Mouse (Mus musculus) embryo, embryonic 9.5 days (tissue): ENCODE measurements around the gene Snapin.
A peak's percentile ranks its signal among the peaks of the same experiment; 100 is the strongest.

Source experiments
- DNase-seq: peaks from one replicate; pipeline ENCODE4 v3.0.0-alpha.2; 2017; ENCODE audit errors: extremely low spot score

Gene Snapin

DNA sequence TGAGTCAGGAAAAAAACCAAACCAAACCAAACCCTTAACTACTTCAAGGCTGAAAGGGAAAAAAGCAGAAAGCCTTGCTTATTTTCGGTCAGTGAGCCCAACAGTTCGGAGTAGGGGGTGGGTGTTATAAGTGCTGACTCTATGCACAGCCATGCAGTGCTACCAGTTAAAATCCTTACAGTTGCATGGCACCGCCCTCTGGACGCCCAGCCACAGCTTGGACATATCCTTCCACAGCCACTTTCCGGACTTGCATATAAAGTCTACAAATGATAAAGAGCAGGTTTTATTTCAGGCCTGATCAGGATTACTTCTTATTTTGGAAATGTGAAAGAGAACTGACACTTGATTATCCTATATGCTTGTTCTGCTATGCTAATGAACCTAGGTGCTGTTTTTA, 14.4 kb upstream of the Snapin start:
- DNase-seq = no peak

DNA sequence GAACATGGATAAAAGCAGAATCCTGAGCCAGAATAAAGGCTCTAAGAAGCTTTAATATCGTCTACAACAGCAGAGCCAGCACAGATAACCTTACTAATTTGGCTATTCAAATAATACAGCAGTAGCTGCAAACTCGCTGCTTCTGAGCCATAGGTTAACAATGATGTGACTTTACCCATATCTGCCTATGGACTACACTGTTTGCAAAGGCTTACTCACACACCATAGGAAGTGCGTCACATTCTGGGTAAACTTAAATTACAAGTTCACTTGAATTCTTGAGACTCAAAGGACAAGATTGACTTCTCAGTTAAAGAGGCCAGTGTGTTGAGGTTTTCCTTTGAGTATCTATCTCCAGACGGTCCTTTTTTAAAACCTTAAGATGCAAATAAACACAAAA, 12.6 kb upstream of the Snapin start:
- no peak for DNase-seq

DNA sequence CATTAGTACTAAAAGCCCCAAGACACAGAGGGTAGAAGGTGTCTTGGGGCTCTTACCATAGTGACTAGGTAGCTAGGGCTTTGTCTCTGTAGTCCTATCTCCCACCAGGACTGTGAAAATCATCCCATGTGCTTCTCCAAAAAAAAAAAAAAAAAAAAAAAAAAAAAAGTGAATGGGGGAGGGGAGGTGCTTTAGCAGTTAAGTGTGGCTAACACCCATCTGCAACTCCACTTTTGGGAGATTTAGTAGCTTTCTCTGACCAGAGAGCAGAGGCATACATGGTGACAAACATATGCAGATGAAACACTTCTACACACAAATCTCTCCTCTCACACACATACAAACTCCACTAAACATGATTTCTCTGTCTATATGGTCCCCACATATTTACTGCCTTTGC, 6.8 kb upstream of the Snapin start:
- no peak for DNase-seq

DNA sequence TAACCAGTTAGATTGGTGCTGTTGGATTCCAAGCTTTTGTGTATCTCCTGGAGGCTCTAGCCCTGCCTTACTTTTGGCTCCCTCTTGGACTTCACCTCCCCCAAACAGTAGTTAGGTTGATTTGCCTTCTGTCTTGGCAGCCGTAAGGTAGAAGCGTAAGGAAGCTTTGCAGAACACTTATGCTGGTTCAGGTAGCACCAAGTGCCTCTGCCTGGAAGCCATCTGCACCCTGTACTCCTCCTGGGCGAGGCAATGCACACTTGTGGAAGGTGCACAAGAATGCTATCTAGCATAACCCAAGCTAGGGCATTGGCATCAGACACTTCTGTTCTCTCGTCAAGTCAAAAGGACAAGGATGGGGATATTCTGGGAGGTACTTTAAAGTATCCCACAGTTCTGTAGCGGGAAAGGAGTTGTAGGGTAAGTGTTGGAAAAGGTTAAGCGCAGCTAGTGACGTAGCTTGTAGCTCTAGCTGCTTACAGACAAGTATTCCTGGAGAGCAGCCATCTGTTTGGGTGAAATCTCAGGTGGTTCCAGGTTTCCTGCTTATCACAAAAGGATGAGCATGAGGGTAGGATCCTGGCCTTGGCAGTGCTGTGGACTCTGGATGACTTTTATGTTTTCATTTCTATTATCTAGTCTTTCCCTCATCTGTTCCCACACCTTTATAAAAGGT, 5.2 kb upstream of the Snapin start:
- DNase-seq = no peak

DNA sequence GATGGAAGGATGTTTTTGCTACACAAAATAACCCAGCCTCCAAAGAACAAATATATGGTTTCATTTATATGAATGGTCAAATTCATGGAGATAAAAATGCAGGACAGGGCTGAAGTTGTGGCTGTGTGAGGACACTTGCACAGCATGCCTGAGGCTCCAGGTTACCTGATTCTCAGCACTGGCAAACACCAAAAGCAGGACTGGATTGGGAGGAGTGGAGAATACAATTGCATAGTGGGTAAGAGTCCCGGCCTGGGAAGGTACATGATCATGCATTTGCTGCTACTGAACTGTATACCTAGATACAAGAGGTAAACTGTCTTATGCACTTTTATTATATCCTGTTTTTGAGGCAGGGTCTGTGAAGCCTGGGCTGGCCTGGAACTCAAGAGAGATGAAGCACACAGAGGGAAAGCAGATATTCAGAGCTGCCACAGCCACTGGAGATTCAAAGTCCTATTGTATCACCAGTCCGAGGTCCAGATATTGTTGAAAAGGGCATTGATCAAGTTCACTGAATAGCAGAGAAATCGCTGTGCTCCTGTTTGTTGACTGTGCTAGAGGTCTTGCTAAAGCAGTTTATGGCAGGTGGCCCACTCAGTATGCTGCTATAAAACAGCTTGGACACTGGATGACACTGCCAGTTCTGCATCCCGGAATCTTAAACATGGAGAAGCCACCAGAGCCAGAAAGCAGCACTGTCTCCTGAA, 3.2 kb upstream of the Snapin start:
- DNase-seq = no peak

DNA sequence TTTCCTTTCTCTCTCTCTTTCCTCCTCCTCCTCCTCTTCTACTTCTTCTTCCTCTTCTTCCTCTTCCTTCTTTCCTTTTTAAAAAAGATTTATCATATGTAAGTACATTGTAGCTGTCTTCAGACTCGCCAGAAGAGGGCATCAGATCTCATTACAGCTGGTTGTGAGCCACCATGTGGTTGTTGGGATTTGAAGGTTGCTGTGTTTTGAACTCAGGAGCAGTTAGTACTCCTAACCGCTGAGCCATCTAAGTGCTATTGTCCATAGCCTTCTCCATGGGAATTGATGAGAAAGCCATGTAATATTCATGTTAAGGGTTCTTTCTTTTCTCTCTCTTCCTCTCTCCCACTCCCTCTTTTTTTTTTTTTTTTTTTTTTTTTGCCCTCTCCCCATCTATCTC, 517 bp upstream of the Snapin start:
- DNase-seq = no peak

DNA sequence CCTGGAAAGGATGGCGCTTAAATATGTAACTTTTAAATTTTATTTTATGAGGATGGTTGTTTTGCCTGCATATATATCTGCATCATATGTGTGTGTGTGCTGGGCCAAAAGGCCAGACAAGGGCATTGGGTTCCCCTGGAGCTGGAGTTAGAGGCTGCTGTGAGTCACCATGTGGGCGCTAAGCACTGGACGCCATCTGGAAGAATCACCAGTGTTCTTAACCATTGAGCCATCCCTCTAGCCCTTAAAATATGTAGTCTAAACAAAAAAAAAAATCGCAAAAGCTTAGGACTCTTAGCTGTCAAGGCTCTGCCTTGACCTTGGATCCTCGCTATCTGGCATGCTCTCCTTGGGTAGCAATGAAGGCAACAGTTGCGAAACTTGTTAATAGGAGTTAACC, 2.3 kb downstream of the Snapin start:
- no peak for DNase-seq

DNA sequence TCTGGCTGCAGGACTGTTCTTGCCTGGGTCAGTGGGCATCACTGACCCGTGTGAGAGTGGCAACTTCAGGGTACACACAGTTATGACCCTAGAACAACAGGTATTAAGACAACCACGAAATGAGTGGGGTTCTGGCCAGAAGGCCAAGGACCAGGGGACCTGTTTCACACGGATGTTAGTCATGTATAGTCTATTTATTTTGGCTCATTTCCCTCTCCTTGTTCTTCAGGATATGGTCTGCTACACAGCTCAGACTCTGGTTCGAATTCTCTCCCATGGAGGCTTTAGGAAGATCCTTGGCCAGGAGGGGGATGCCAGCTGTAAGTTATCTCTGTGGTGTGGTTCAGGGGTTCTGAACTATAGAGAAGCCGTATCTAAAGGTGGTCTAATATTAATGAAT, 3.8 kb downstream of the Snapin start:
- DNase-seq = no peak

DNA sequence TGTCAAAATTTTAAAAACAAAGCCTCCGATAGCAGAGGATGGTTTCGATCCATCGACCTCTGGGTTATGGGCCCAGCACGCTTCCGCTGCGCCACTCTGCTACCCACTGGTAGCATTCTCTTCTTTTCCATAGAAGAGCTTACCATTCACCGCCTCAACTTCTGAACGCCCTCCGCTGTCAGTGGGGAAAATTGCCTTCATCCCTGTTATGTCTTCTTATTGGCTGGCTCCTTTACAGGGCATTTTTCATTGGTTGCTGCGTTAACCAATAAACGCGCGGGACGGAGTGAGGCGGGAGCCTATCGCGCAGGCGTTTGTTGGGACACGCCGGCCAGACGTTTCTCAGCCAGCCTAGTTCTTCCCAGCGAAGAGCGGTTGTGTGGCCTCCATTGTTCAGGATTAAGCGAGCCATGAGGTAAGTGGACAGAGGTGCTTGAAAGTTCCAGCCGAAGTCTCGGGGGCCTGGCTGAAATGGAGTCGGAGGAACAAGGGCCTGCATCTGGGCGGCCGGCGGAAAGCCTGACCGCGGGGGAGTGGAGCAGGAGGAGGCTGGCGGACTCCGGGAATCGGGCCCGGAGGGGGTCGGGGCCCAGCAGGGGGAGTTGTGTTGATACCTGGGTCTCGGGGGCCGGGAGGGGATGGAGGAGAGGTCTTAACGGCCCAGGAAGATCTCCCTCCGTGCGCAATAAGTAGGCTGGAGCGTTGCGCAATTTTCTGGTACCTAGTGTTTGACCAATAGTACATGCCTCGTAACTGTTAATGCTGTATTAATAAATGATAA, 14.8 kb downstream of the Snapin start, which contains the start of gene Ilf2:
Gene Ilf2, plus strand, starts transcription at position 296 of the 781 bp plus-strand sequence.
- peak; percentile 99 for DNase-seq

DNA sequence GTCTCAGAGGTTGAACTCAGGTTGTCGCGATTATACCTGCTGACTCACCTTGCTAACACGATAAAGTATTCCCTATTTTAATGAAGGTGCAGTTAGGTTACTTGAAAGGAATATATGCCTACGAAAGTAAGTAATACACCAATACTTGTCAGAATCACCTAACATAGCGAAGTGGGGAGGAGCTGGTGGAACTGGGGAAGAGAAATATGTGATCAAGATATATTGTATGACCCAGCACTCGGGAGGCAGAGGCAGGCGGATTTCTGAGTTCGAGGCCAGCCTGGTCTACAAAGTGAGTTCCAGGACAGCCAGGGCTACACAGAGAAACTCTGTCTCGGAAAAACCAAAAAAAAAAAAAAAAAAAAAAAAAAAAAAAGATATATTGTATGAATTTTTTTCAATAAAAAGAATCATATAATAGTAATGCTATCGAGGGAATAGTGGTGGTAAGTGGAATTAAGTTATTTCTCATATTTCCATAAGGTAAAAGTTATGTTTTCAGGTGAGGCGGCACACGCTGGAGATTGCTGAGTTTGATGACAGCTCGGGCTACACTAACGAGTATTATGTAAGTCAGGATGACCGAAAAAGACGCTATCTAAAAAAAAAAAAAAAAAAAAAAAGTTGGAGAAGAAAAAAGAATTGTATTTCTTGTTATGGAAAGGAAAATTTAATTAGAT, 15.5 kb downstream of the Snapin start:
- DNase-seq = no peak

DNA sequence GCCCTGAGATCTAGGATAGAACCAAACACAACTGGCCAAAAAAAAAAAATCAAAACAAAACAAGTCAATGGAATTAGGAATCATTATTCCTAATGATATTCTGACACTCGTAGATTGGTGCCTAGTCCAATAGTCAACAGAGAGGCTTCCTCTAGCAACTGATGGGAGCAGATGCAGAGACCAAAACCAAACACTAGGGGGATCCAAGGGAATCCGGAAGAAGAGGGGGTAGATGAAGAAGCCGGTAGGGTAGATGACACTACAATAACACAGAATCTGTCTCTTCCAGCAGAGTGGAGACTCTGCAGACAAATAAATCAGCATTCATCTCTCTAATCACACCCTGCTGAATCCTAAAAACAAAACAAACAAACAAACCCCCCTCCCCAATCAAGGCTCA, 18.6 kb downstream of the Snapin start:
- no peak for DNase-seq

DNA sequence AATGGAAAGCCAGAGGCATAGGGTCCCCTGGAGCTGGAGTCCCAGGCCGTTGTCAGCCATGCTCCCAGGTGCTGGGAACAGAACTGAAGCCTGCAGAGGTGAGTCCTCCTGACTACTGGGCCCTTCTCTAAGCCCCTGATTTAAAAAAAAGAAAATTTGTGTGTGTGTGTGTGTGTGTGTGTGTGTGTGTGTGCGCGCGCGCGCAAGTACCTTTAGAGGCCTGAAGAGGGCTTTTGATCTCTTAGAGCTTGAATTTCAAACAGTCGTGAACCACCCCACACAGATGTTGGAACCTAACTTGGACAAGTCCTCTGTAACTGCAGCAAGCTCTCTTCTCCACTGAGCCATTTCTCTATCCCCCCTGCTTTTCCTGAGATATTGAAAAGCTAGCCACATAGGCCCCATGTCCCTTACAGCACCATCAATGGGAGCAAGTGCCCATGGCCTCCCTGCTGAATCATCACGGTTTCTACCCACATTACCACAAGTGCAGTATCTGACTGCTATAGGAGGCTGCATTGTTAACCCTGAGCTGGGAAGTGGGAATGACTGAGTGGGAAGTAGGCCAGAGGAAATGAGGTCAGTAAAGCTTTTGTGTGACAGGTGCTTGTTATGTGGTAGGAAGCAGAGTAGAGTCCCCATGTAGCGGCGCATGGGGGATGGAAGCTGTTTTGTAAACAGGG, 23.1 kb downstream of the Snapin start:
- DNase-seq = no peak

DNA sequence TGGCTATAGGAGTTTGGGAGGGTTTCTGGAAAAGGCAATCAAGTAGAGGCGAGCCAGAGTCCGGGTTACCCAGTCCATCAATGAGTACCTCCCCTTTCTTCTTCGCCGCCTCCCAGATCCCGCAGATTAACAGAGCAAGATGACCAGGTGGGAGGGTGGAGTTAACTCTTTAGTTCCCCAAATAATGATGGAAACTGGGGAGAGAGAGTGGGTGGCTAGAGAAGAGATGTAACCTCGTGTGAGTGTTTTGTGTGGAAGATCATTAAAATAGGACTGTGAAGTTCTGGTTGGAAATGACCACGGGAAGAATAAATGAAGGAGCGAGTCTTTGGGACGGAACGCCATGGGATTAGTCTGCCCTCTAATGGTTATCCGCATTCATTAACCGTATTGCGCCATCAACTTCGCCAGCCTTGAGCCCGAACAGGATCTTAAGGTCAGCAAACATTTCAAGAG, 24.5 kb downstream of the Snapin start:
- peak; percentile 69 for DNase-seq

DNA sequence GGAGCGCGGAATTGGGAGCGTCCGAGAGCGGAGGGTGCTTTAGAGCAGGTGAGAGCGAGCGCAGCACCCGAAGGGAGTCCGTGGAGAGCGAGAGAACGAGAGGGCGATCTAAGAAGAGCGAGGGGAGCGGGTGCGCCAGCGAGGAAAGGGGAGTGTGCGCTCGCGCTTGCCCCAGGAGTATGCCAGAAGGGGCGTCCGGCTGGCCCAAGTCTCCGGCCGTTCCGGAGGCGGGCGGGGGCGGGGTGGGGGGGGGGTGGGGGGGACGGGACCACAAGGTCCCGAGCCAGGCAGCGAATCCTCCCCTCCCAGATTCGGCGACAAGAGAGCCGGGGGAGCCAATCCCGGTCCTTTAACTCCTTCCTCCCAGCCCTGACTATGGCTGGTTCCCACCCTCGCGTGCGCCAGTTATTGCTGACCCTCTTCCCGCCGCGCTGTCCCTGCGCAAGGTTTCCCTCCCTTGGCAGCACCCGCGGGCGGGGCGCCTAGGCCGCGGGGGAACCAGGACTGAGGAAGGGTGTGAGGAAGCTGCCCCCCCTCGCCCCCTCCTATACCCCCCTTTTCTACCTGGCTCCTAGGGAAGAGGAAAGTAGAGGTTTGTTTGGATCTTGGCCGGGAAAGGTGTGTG, 25.0 kb downstream of the Snapin start, which contains the start of gene Npr1:
Gene Npr1, minus strand, starts transcription at position 181 of the 625 bp plus-strand sequence.
- peak; percentile 58 for DNase-seq

DNA sequence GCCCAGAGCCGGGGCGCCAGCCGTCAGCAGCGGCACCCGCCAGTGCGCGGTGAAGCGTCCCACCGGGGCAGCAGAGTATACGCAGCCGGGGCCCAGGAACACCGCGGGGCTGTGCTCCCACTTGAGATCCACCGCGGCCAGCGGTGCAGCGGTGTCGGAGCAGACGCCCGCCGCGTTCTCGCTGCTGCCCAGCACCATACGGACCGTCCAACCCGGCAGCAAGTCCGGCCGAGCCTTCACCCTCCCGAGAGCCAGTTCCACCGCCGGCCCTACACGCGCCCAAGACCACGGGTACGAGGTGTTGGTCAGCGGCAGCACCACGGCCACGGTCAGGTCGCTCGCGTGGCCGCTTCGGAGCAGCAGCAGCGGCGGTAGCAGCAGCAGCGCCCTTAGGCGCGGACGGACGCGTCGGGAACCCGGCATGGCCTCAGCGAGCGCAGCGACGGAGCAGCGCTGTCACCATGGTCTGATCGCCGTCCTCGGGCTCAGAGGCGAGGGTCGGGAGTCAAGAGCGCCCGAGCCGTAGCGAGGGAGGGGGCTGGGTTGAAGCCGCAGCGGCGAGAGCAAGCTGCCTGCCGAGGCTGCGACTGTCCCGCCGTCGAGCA, 25.6 kb downstream of the Snapin start:
- peak; percentile 47 for DNase-seq

DNA sequence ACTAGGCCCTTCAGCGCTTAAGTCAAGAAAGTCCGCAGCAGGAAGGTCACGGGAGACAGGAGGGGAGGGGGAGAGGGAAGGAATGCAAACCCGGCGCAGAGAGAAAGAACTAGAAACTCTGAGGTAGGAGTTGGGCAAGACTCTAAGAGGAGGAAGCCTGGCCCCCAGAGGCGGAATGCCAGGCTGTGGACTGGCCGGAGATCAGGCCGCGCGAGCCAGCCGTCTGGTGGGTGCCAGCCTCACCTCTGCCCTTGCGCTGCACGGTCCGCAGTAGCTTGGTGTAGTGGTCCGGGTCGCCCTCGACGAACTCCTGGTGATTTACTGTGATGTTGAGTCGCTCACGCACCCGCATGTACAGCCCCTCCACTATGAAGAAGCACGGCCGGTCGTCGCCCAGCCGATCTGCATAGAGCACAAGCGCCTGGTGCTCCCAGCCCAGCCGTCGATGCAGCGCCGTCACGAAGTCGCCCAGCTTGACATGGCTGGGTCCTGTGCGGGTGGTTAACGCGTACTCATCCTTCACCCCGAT, 26.2 kb downstream of the Snapin start:
- DNase-seq = peak; percentile 34

DNA sequence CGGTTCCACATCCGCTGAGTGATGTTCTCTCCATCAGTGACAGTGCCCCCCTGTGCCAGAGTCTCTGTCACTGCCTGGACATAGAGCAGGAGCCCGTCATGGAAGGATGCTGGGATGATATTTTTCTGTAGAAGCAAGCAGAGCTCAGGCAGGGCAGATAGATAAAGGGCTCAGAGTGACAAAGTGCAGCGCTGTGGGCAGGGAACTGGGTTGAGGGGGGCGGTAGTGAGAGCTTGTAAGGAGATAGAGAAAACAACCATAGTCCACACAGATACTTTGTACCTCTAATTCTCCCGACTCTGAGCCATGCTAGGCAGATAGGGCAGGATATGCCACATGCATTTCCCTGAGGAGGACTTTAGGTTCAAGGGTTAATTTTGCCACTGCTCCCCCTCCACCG, 28.3 kb downstream of the Snapin start:
- no peak for DNase-seq

DNA sequence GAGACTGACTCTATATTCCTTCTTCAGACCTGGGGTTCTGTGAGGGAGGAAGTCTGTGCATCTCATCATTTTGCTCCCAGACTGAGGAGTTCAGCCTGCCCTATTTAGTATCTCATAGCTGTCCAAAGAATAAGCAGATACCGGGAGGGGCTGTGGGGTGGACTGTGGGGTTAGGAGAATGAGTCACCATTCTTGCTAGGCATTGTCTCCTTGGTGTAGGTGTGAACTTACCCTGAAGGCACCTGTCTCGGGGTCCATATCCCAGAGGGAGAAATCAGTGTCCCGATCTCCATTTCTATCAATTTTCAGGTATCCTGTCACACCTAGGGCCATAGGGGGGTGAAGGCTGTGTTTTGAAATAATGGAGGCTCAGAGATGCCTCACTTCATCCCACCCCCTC, 28.9 kb downstream of the Snapin start:
- DNase-seq = no peak

DNA sequence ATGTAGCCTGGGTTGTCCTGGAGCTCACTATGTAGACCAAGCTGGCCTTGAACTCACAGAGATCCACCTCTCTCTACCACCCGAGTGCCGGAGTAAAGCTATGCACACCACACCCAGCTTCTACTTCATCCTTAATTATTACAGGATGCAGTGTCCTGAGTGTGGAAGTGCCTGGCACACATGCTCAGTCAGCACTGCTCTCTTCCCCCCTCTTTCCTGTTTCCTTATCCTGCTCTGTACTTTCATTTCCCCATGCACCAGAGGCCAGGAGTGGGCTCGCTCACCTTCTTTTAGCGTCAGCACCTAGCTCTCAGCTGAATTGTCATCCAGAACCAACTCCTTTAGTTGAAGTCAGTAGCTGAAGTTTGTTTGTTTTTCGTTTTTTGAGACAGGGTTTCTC, 30.5 kb downstream of the Snapin start:
- DNase-seq = no peak

DNA sequence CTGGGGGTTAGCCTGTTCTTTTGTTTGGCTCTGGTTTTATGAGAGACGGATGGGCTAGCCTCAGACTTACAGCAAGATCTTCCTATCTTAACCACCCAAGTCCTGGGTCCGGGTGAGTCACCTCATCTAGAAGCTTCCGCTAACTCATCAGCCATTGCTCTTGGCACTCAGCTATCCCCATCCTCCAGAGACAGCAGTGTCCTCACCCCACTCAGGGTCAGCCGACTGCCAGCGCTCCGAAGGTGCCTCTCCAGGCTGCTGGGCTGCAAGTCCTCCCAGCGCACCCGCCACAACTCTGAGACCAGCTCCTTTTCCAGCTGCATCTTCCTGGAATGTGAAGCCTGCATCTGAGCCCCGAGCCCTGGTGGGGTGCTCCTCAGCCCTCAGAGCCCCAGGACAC, 31.1 kb downstream of the Snapin start:
- DNase-seq = no peak
